Mouse (Mus musculus) megakaryocyte-erythroid progenitor cell, adult 5 weeks (primary cell): ENCODE data around the gene Tbc1d1. TPM values are rescaled to one million over a fixed set of nuclear protein-coding genes. Genes with fewer than 3 reads are reported as not detected.

Experiments
- polyA plus RNA-seq: library from polyadenylated mRNA; stranded (reverse); fragments of >175 nt; gene quantifications from 2 replicates; pipeline ENCODE4 v1.2.3, GENCODE M21; 2012

Tbc1d1 gene
- 9.1 and 9.7 TPM in 2 replicates for polyA plus RNA-seq

GRCm38 (mm10) chr5:64155861-64156550 lies at the start of gene Tbc1d1:
Gene Tbc1d1 (plus strand): TSS chr5:64156305.

Other genes starting within 250 kb of the Tbc1d1 start
- 33.7 and 41.3 TPM in 2 replicates for gene Rell1, start 187.4 kb upstream of the Tbc1d1 start, polyA plus RNA-seq
- gene Pgm2, start 63.4 kb upstream of the Tbc1d1 start, polyA plus RNA-seq: 29.4 and 31.5 TPM in 2 replicates